ENCODE assay signal across 9 mouse cellular contexts in the genomic region with DNA sequence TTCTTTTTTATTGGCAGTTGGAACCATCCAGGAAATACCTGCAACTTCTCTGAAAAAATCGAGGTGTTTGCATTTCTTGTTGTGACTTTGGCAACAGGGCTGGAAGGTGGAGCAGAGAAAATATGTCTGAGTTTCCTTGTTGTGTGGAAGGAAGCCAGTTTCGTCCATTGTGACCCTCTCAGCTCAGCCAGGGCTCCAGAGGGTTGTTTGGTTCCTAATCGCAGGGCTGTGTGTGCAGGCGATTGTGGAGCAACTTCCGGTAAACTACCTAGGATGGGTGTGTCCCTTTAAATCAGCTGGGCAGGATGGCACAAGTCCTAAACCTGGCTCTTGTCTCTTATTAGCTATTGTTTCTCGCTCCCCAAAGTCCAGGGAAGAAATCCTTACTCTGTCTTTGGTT. TPM values are rescaled to one million over a fixed set of nuclear protein-coding genes. Genes with fewer than 3 reads are reported as not detected.
DNase-seq lines count a peak whose midpoint lies in the region; ATAC-seq and TF ChIP-seq lines count a peak whose summit lies in the region.
"Had no signal": no experiment of that assay in that cellular context is flagged by ENCODE, and none has a peak within 500 bp of the region (broad histone marks: within the 10 kb centered on the region; RNA-seq: fewer than 3 reads in every experiment).

No protein-coding gene starts in this region.

- TF ChIP-seq CTCF in thymus, adult 2 months (IDR thresholded peaks at IDR 0.05; ENCODE audit: borderline replicate concordance, control insufficient read depth, extremely low read depth, insufficient read depth, low read length, poor library complexity) = no peak
- no peak for TF ChIP-seq CTCF in lung, postnatal 0 days (IDR thresholded peaks at IDR 0.05)
- TF ChIP-seq CTCF in stomach, postnatal 0 days (IDR thresholded peaks at IDR 0.05; ENCODE audit: low read depth) = no peak

- no peaks in the 10 kb centered on the region for H3K9me3 ChIP-seq in lung, postnatal 0 days (ENCODE audit: low read length)
- H3K9me3 ChIP-seq in stomach, postnatal 0 days (ENCODE audit: control insufficient read depth, low read length) = no peaks in the 10 kb centered on the region
- H3K9me3 ChIP-seq in kidney, embryonic 14.5 days (ENCODE audit: control insufficient read depth, low read length) = no peaks in the 10 kb centered on the region

- DNase-seq in thymus, adult 2 months = no peak
- no peak for DNase-seq in thymus, adult 18-20 months
- DNase-seq in lung, postnatal 0 days (ENCODE audit: low spot score) = peak; percentile 69
- peak; percentile 70 for DNase-seq in stomach, postnatal 0 days (ENCODE audit: low spot score)
- no peak for DNase-seq in cerebellum, postnatal 36 days
- DNase-seq: gastrocnemius, postnatal 25 days had no signal

- no peak overlapping the region for H3K9ac ChIP-seq in lung, postnatal 0 days (replicated peaks; ENCODE audit: low read depth)
- H3K9ac ChIP-seq in stomach, postnatal 0 days (ENCODE audit: low read length) = no peak overlapping the region
- H3K9ac ChIP-seq in kidney, embryonic 14.5 days (ENCODE audit: low read depth, low read length) = no peak overlapping the region

- H3K4me1 ChIP-seq in thymus, adult 2 months (replicated peaks; ENCODE audit: control insufficient read depth, insufficient read depth, low read length) = peaks cover 24% of the 10 kb centered on the region
- peaks cover 24% of the 10 kb centered on the region for H3K4me1 ChIP-seq in brown adipose tissue, adult 24 weeks (ENCODE audit: control insufficient read depth, insufficient read depth, insufficient read length, low read length)
- no peaks in the 10 kb centered on the region for H3K4me1 ChIP-seq in lung, postnatal 0 days (ENCODE audit: insufficient read depth, low read depth, low read length)
- H3K4me1 ChIP-seq in stomach, postnatal 0 days (replicated peaks; ENCODE audit: control insufficient read depth, insufficient read depth) = no peaks in the 10 kb centered on the region
- H3K4me1 ChIP-seq in kidney, embryonic 14.5 days (ENCODE audit: control insufficient read depth, insufficient read depth, low read length) = peaks cover 4% of the 10 kb centered on the region; the same call in 1 of the 2 replicates

- no peak for TF ChIP-seq POLR2A in thymus, adult 2 months (IDR thresholded peaks at IDR 0.05; ENCODE audit: control insufficient read depth, extremely low read depth, insufficient read depth, low read length, poor library complexity)

- ATAC-seq in lung, postnatal 0 days = peak; percentile 77
- ATAC-seq in stomach, postnatal 0 days (ENCODE audit: low FRiP score, low TSS enrichment) = peak; percentile 92
- no peak for ATAC-seq in kidney, embryonic 14.5 days (ENCODE audit: low FRiP score, low TSS enrichment)
- ATAC-seq: Patski had no signal

- no peaks in the 10 kb centered on the region for H3K27me3 ChIP-seq in thymus, adult 2 months (ENCODE audit: control insufficient read depth, insufficient read depth, low read length)
- no peaks in the 10 kb centered on the region for H3K27me3 ChIP-seq in lung, postnatal 0 days (replicated peaks; ENCODE audit: insufficient read depth, low read length)
- H3K27me3 ChIP-seq in stomach, postnatal 0 days (ENCODE audit: control insufficient read depth, insufficient read depth, low read length) = no peaks in the 10 kb centered on the region
- no peaks in the 10 kb centered on the region for H3K27me3 ChIP-seq in kidney, embryonic 14.5 days (ENCODE audit: control insufficient read depth, insufficient read depth, low read length)
- H3K27me3 ChIP-seq: Patski had no signal

- peak overlapping the region; percentile 67; the same call in 1 of the 2 replicates for H3K27ac ChIP-seq in thymus, adult 2 months (ENCODE audit: control insufficient read depth, insufficient read depth, low read length)
- H3K27ac ChIP-seq in brown adipose tissue, adult 24 weeks (replicated peaks; ENCODE audit: low read depth, low read length) = 0 out of 2 replicates have a peak overlapping the region, but pooled peaks have one; percentile 38
- H3K27ac ChIP-seq in lung, postnatal 0 days (ENCODE audit: low read length) = peak overlapping the region; percentile 0; the same call in 1 of the 2 replicates
- peak overlapping the region; percentile 40 for H3K27ac ChIP-seq in stomach, postnatal 0 days (replicated peaks)
- no peak overlapping the region for H3K27ac ChIP-seq in kidney, embryonic 14.5 days (ENCODE audit: low read depth, low read length)

- peak overlapping the region; percentile 37; the same call in 1 of the 2 replicates for H3K4me3 ChIP-seq in thymus, adult 2 months (ENCODE audit: control insufficient read depth, insufficient read depth, low read length)
- H3K4me3 ChIP-seq in brown adipose tissue, adult 24 weeks (ENCODE audit: insufficient read depth, low read depth, low read length) = no peak overlapping the region
- no peak overlapping the region for H3K4me3 ChIP-seq in lung, postnatal 0 days (ENCODE audit: low read depth, low read length)
- no peak overlapping the region for H3K4me3 ChIP-seq in stomach, postnatal 0 days (ENCODE audit: low read depth, low read length)
- no peak overlapping the region for H3K4me3 ChIP-seq in kidney, embryonic 14.5 days (ENCODE audit: low read length)

- 0 out of 2 replicates have a peak overlapping the region, but pooled peaks have one; percentile 22 for H3K4me2 ChIP-seq in lung, postnatal 0 days (replicated peaks; ENCODE audit: low read depth, low read length)
- 0 out of 2 replicates have a peak overlapping the region, but pooled peaks have one; percentile 5 for H3K4me2 ChIP-seq in stomach, postnatal 0 days (replicated peaks; ENCODE audit: low read depth)
- no peak overlapping the region for H3K4me2 ChIP-seq in kidney, embryonic 14.5 days (replicated peaks; ENCODE audit: low read depth, low read length)

- H3K36me3 ChIP-seq in thymus, adult 2 months (ENCODE audit: control insufficient read depth, insufficient read depth, low read length) = no peaks in the 10 kb centered on the region
- no peaks in the 10 kb centered on the region for H3K36me3 ChIP-seq in lung, postnatal 0 days (ENCODE audit: insufficient read depth, low read length)
- no peaks in the 10 kb centered on the region for H3K36me3 ChIP-seq in stomach, postnatal 0 days (ENCODE audit: control insufficient read depth, insufficient read depth, low read length)
- no peaks in the 10 kb centered on the region for H3K36me3 ChIP-seq in kidney, embryonic 14.5 days (ENCODE audit: control insufficient read depth, insufficient read depth, low read length)

- TF ChIP-seq EP300 in lung, postnatal 0 days (IDR thresholded peaks at IDR 0.05) = no peak
- no peak for TF ChIP-seq EP300 in stomach, postnatal 0 days (optimal IDR thresholded peaks at IDR 0.05)

- 21% methylated on average over 6 of the region's 6 CpGs for WGBS in thymus, adult 2 months
- 33% methylated on average over 6 of the region's 6 CpGs for WGBS in lung, postnatal 0 days
- 33% methylated on average over 6 of the region's 6 CpGs for WGBS in stomach, postnatal 0 days
- WGBS in kidney, embryonic 14.5 days = 60% methylated on average over 6 of the region's 6 CpGs

RNA-seq across cellular contexts. Expression of gene Irf2, which starts 25.7 kb away (rescaled TPM):
- 28.3 and 29.8 TPM in 2 replicates for polyA plus RNA-seq in thymus, adult 2 months (2012; rRNA removed)
- polyA plus RNA-seq in brown adipose tissue, adult 24 weeks (2012; ENCODE audit: insufficient read depth, insufficient read length, missing spikeins) = 23.4 and 32.7 TPM in 2 replicates
- 64.9 and 75.4 TPM in 2 replicates for polyA plus RNA-seq in lung, postnatal 0 days (2015; fragmentation: Nextera tagmentation; extraction: Ambion mirVana)
- 23.3 and 27.0 TPM in 2 replicates for polyA plus RNA-seq in stomach, postnatal 0 days (2015; fragmentation: Nextera tagmentation; extraction: Ambion mirVana)
- polyA plus RNA-seq in kidney, embryonic 14.5 days (2014; fragmentation: Nextera tagmentation; extraction: Ambion mirVana) = 13.9 and 14.2 TPM in 2 replicates

Comparison
In these comparisons a context has a peak if more than half of its experiments do, and no peak if none do; other contexts are left out.
1. DNase-seq: peak in lung, postnatal 0 days (single experiment) and stomach, postnatal 0 days (single experiment); none in thymus, adult 2 months (single experiment), thymus, adult 18-20 months (0 of 2) and cerebellum, postnatal 36 days (0 of 2).